Mouse (Mus musculus) bone marrow, adult 2 months (tissue): ENCODE data around the gene Aqp8. TPM values are rescaled to one million over a fixed set of nuclear protein-coding genes. Genes with fewer than 3 reads are reported as not detected.

ENCODE experiments used
- H3K27ac ChIP-seq: fragments of 200-500 bp; 2 replicates; pipeline ENCODE4 v1.5.1; 2012; ENCODE audit warnings: low read depth, mild to moderate bottlenecking, control low read depth, inconsistent platforms, low read length; ENCODE audit not compliant: control insufficient read depth, poor library complexity, insufficient read depth
- H3K4me1 ChIP-seq: fragments of 200-500 bp; 2 replicates; pipeline ENCODE4 v1.6.1; 2011; ENCODE audit warnings: low read length; ENCODE audit not compliant: control insufficient read depth, insufficient read depth
- H3K4me3 ChIP-seq: fragments of 200-500 bp; replicated peaks from 2 replicates; pipeline ENCODE3; 2011; ENCODE audit warnings: mild to moderate bottlenecking, low read depth, low read length, control low read depth; ENCODE audit not compliant: control insufficient read depth
- CTCF ChIP-seq: fragments of 200-500 bp; IDR thresholded peaks from 2 replicates; pipeline ENCODE4 v1.5.1; 2011; ENCODE audit warnings: low read length, control low read depth; ENCODE audit not compliant: control insufficient read depth, insufficient read depth
- POLR2A ChIP-seq: fragments of 200-500 bp; IDR thresholded peaks from 2 replicates; pipeline ENCODE4 v1.6.1; 2011; ENCODE audit warnings: low read depth, mild to moderate bottlenecking, control low read depth, low read length, borderline replicate concordance; ENCODE audit not compliant: control insufficient read depth
- WGBS: fragments of 180-500 bp; shearing (Covaris S2); methylation state at CpG from one replicate; pipeline ENCODE4 v1.1.7; 2018; 5-methylcytosine and 5-hydroxymethylcytosine counted together
- polyA plus RNA-seq: library from polyadenylated mRNA; stranded (reverse); fragments of >200 nt; gene quantifications from 2 replicates; pipeline ENCODE4 v1.2.4, GENCODE M21; 2011; ENCODE audit warnings: low replicate concordance; ENCODE audit not compliant: missing spikeins, insufficient read depth, insufficient read length

Gene Aqp8
- polyA plus RNA-seq, 1 experiment = 1.3 TPM

DNA sequence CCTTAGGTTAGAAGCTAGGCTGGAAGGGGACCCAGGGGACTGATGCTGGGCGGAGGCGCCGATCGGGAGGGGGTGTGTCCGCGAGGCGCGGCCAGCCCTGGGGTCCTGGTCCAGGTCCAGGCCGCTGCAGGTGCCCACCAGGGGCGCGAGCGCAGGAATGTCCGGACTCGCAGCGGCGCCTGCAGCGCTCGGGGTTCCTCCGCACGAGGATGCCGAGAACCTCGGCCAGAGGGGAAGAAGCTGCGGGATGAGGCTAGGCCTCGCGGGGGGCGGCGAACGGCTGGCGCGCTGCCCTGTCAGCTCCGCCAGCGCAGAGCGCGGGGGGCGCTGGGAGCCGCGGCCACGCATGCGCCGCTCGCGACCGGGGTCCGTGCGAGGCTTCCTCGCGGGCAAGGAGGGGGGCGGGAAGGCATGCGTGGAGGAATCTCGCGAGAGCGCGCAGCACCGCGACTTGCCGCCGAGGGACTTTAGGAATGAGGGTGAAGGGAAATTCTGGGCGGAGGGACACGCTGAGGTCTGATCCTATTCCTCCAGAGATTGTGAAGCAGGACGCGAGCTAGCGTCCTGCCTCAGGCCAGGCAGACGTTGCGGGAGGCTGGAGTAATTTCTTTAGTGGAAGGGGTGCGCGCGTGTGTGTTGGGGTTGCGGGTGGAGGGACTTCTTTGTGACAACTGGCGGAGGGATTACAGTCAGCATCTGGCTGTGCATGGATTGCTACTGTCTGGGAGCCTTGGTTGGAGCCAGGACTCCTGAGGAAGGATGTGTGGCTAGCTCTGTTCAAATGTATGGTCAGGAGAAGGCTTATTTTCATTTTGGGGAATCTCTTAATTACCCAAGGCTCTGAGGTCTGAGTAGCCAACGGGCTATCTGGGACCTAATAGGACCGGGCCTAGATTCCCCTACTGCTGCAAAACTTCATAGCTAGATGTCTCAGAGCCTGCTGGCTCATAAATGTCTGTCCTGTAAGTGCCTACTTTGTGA, 38.4 kb downstream of the Aqp8 start, which contains the start of gene Zkscan2:
Zkscan2 (minus strand) TSS at position 211 of the 981 bp plus-strand sequence.
- TF ChIP-seq POLR2A = no peak
- no peak for TF ChIP-seq CTCF
- Histone ChIP-seq H3K4me3 (no peak within 1 kb of the TSS), H3K4me1 (no peaks in the 10 kb centered on the region; the same call in 1 of the 2 replicates), H3K27ac (no peak within 1 kb of the TSS)
- WGBS = 3% methylated on average over 71 of the region's 71 CpGs

- 36% methylated on average over 1 of the region's 1 CpGs for WGBS
- no peak overlapping the region for H3K4me3 ChIP-seq
- TF ChIP-seq CTCF (no peak), POLR2A (no peak)
- no peaks in the 10 kb centered on the region; the same call in 1 of the 2 replicates for H3K4me1 ChIP-seq
- no peak overlapping the region for H3K27ac ChIP-seq
Observed at GRCm38 (mm10) chr7:123503358-123503757, 41.3 kb downstream of the Aqp8 start.

DNA sequence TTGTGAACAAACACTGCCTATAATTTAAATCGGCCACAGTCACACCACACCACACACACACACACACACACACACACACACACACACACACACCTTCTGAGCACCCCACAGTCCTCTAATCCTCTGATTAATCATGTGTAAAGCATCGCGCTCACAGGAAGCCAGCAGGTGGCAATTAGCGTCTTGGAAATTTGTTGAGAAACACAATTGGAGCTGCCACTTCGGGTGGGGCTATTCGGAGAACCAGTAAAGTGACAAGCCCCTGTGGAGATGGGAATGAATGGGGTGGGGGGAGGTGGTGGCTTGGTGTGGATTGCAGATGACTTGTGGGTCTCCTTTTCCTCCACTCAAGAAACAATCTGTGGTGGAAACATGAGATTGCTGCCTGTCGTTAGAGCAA, 45.9 kb downstream of the Aqp8 start:
- Histone ChIP-seq H3K4me3 (no peak overlapping the region), H3K27ac (no peak overlapping the region), H3K4me1 (no peaks in the 10 kb centered on the region)
- TF ChIP-seq POLR2A (no peak), CTCF (no peak)
- 86% methylated on average over 7 of the region's 7 CpGs for WGBS

Other genes with a start within 250 kb of the Aqp8 start
- 3.1 and 18.5 TPM in 2 replicates for gene Slc5a11, start 247.5 kb upstream of the Aqp8 start, polyA plus RNA-seq
- gene Lcmt1, start 92.5 kb upstream of the Aqp8 start, polyA plus RNA-seq = 14.5 and 23.0 TPM in 2 replicates
- gene Arhgap17, start 92.4 kb upstream of the Aqp8 start, polyA plus RNA-seq = 18.9 and 38.3 TPM in 2 replicates
- 0.42 TPM in 1 of 2 replicates, not detected in the other for gene Zkscan2, start 38.2 kb downstream of the Aqp8 start, polyA plus RNA-seq